Mouse (Mus musculus) megakaryocyte, embryonic 14.5 days (primary cell): ENCODE data around the gene Timm10b.

Experiments
- FLI1 ChIP-seq: IDR thresholded peaks from 2 replicates; pipeline ENCODE4 v1.6.1; 2012; ENCODE audit warnings: low read length, inconsistent platforms, mixed read lengths
- GATA1 ChIP-seq: IDR thresholded peaks from 3 replicates; pipeline ENCODE4 v1.6.1; 2012; ENCODE audit warnings: mixed read lengths, low read length, inconsistent platforms, borderline replicate concordance

DNA sequence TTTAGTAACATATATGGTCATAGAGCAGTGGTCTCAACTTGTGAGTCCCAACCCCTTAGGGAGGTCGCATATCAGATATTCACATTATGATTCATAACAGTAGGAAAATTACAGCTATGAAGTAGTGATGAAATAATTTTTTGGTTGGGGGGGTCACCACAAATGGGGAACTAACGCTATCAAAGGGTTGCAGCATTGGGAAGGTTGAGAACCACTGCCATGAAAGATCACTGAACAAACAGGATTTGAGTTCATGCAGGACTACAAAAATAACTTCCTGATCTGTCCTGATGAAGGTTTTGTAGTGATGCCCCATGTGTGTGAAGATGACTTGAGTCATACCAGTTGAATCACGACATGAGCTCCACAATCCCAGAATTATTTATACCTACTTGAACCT, 31.4 kb upstream of the Timm10b start:
- TF ChIP-seq GATA1 (no peak), FLI1 (no peak)
